Comparison of ENCODE assay signal across 16 mouse cellular contexts in genomic region chr17:26229776-26230175, GRCm38 (mm10). TPM values are rescaled to one million over a fixed set of nuclear protein-coding genes. Genes with fewer than 3 reads are reported as not detected.
"Had no signal": no experiment of that assay in that cellular context is flagged by ENCODE, and none has a peak within 500 bp of the region (broad histone marks: within the 10 kb centered on the region; RNA-seq: fewer than 3 reads in every experiment).

No protein-coding gene starts in this region.

- H3K4me1 ChIP-seq: midbrain, embryonic 10.5 days; midbrain, embryonic 13.5 days had no signal

- ATAC-seq: midbrain, embryonic 13.5 days; midbrain, embryonic 16.5 days had no signal

- DNase-seq: kidney, adult 11 months; kidney, adult 9 months; kidney, postnatal 25 days; layer of hippocampus, adult 9-11 months; liver, embryonic 13.5 days; lung, adult 2 months; thymus, adult 18-20 months; thymus, postnatal 36 days had no signal

- H3K27me3 ChIP-seq: liver, embryonic 13.5 days; midbrain, embryonic 13.5 days had no signal

- H3K9me3 ChIP-seq: liver, embryonic 13.5 days; midbrain, embryonic 10.5 days; midbrain, embryonic 13.5 days had no signal

- H3K9ac ChIP-seq: liver, embryonic 13.5 days; midbrain, embryonic 13.5 days had no signal

- H3K36me3 ChIP-seq: midbrain, embryonic 10.5 days had no signal

- H3K4me2 ChIP-seq: liver, embryonic 13.5 days; midbrain, embryonic 13.5 days had no signal

- H3K4me3 ChIP-seq: layer of hippocampus, adult 2 months; left cerebral cortex, adult 2 months; liver, embryonic 13.5 days; midbrain, embryonic 10.5 days; midbrain, embryonic 13.5 days had no signal

- H3K27ac ChIP-seq: kidney, postnatal 0 days; layer of hippocampus, adult 2 months; left cerebral cortex, adult 2 months; liver, embryonic 13.5 days; midbrain, embryonic 10.5 days; midbrain, embryonic 13.5 days had no signal

RNA-seq across cellular contexts. Expression of gene Arhgdig, which starts 22.2 kb away (rescaled TPM):
- total RNA-seq: liver, adult 2 months had no signal
- polyA plus RNA-seq: liver, adult 2 months had no signal

RNA-seq across cellular contexts. Expression of gene Pdia2, which starts 30.9 kb away (rescaled TPM):
- polyA plus RNA-seq: liver, adult 2 months; midbrain, embryonic 13.5 days; testis, adult 2 months had no signal
